In genomic region chr1:66177489-66178170, GRCm38 (mm10) we compare ENCODE assay signal across 9 mouse cellular contexts. TPM values are rescaled to one million over a fixed set of nuclear protein-coding genes. Genes with fewer than 3 reads are reported as not detected.
DNase-seq lines count a peak whose midpoint lies in the region; ATAC-seq lines count a peak whose summit lies in the region.
"Had no signal": no experiment of that assay in that cellular context is flagged by ENCODE, and none has a peak within 500 bp of the region (broad histone marks: within the 10 kb centered on the region; RNA-seq: fewer than 3 reads in every experiment).

No protein-coding gene starts in this region.

- no peaks in the 10 kb centered on the region; the same call in 1 of the 2 replicates for H3K27me3 ChIP-seq in limb, embryonic 12.5 days
- H3K27me3 ChIP-seq in limb, embryonic 10.5 days (ENCODE audit: low read depth, poor library complexity, severe bottlenecking): peaks cover 13% of the 10 kb centered on the region; the same call in 1 of the 2 replicates
- no peaks in the 10 kb centered on the region for H3K27me3 ChIP-seq in hindbrain, embryonic 14.5 days (ENCODE audit: control insufficient read depth, insufficient read depth, low read length)
- no peaks in the 10 kb centered on the region for H3K27me3 ChIP-seq in neural tube, embryonic 15.5 days (replicated peaks)

- peaks cover 19% of the 10 kb centered on the region for H3K4me1 ChIP-seq in limb, embryonic 12.5 days (replicated peaks)
- H3K4me1 ChIP-seq in limb, embryonic 10.5 days: peaks cover 16% of the 10 kb centered on the region
- peaks cover 17% of the 10 kb centered on the region for H3K4me1 ChIP-seq in hindbrain, embryonic 14.5 days (replicated peaks; ENCODE audit: control insufficient read depth, insufficient read depth, low read length)
- H3K4me1 ChIP-seq in neural tube, embryonic 15.5 days: peaks cover 32% of the 10 kb centered on the region

- H3K4me3 ChIP-seq in limb, embryonic 12.5 days (replicated peaks): no peak overlapping the region
- no peak overlapping the region for H3K4me3 ChIP-seq in limb, embryonic 10.5 days
- H3K4me3 ChIP-seq in hindbrain, embryonic 14.5 days (replicated peaks; ENCODE audit: low read length): peak overlapping the region; percentile 64
- H3K4me3 ChIP-seq in neural tube, embryonic 15.5 days (replicated peaks): peak overlapping the region; percentile 58

- H3K36me3 ChIP-seq in limb, embryonic 12.5 days: peaks cover 4% of the 10 kb centered on the region; the same call in 1 of the 2 replicates
- H3K36me3 ChIP-seq in limb, embryonic 10.5 days: no peaks in the 10 kb centered on the region
- H3K36me3 ChIP-seq in hindbrain, embryonic 14.5 days (replicated peaks; ENCODE audit: control insufficient read depth, insufficient read depth): peaks cover 14% of the 10 kb centered on the region
- peaks cover 5% of the 10 kb centered on the region; the same call in 1 of the 2 replicates for H3K36me3 ChIP-seq in neural tube, embryonic 15.5 days

- no peak for DNase-seq in limb, embryonic 10.5 days (ENCODE audit: low spot score)
- DNase-seq in cerebellum, postnatal 14 days: peak; percentile 61 to 74
- DNase-seq in hindbrain, embryonic 14.5 days (ENCODE audit: low spot score): peak; percentile 38
- no peak for DNase-seq in embryo, embryonic 10.5 days (ENCODE audit: low spot score)
- DNase-seq in urinary bladder, postnatal 14 days (ENCODE audit: low spot score): no peak
- no peak for DNase-seq in layer of hippocampus, postnatal 36 days

- H3K9me3 ChIP-seq in limb, embryonic 12.5 days: no peaks in the 10 kb centered on the region
- no peaks in the 10 kb centered on the region for H3K9me3 ChIP-seq in limb, embryonic 10.5 days (replicated peaks)
- no peaks in the 10 kb centered on the region for H3K9me3 ChIP-seq in hindbrain, embryonic 14.5 days (ENCODE audit: control insufficient read depth, low read length)
- no peaks in the 10 kb centered on the region for H3K9me3 ChIP-seq in neural tube, embryonic 15.5 days (replicated peaks)

- H3K9ac ChIP-seq in limb, embryonic 12.5 days (replicated peaks): no peak overlapping the region
- H3K9ac ChIP-seq in hindbrain, embryonic 14.5 days: peak overlapping the region; percentile 89
- peak overlapping the region; percentile 40; the same call in 1 of the 2 replicates for H3K9ac ChIP-seq in neural tube, embryonic 15.5 days (replicated peaks)

- WGBS in limb, embryonic 12.5 days: 79% methylated on average over 4 of the region's 4 CpGs
- 72% methylated on average over 4 of the region's 4 CpGs for WGBS in limb, embryonic 10.5 days
- 15% methylated on average over 4 of the region's 4 CpGs for WGBS in hindbrain, embryonic 14.5 days
- WGBS in neural tube, embryonic 15.5 days: 13% methylated on average over 4 of the region's 4 CpGs

- H3K27ac ChIP-seq in limb, embryonic 12.5 days: no peak overlapping the region
- H3K27ac ChIP-seq in limb, embryonic 10.5 days: no peak overlapping the region
- H3K27ac ChIP-seq in hindbrain, embryonic 14.5 days: 0 out of 2 replicates have a peak overlapping the region, but pooled peaks have one; percentile 33
- H3K27ac ChIP-seq in neural tube, embryonic 15.5 days (replicated peaks): peak overlapping the region; percentile 46

- ATAC-seq in limb, embryonic 12.5 days (ENCODE audit: insufficient number of reproducible peaks, insufficient read depth, low FRiP score, low TSS enrichment, low read depth): no peak
- ATAC-seq in hindbrain, embryonic 14.5 days (ENCODE audit: low FRiP score): peak; percentile 37; the same call in 1 of the 2 replicates
- ATAC-seq in neural tube, embryonic 15.5 days (ENCODE audit: low FRiP score): no peak

- peak overlapping the region; percentile 10; the same call in 1 of the 2 replicates for H3K4me2 ChIP-seq in limb, embryonic 12.5 days
- peak overlapping the region; percentile 60 for H3K4me2 ChIP-seq in hindbrain, embryonic 14.5 days (replicated peaks)
- H3K4me2 ChIP-seq in neural tube, embryonic 15.5 days: peak overlapping the region; percentile 70
- H3K4me2 ChIP-seq: heart, embryonic 11.5 days had no signal

RNA-seq across cellular contexts. Expression of gene Map2, which starts 2.6 kb away (rescaled TPM):
- 28.3 and 32.7 TPM in 2 replicates for polyA plus RNA-seq in limb, embryonic 12.5 days (2016; fragmentation: Nextera tagmentation; extraction: Ambion mirVana)
- polyA plus RNA-seq in limb, embryonic 10.5 days (2016; fragmentation: Nextera tagmentation; extraction: Ambion mirVana): 11.2 and 14.8 TPM in 2 replicates
- 413 and 417 TPM in 2 replicates for polyA plus RNA-seq in hindbrain, embryonic 14.5 days (2014; fragmentation: Nextera tagmentation; extraction: Ambion mirVana)
- polyA plus RNA-seq in neural tube, embryonic 15.5 days (2015; fragmentation: Nextera tagmentation; extraction: Ambion mirVana): 296 and 359 TPM in 2 replicates
- total RNA-seq in layer of hippocampus, postnatal 36 days (2021): 1,000 to 10,000 TPM; 1,119 to 1,150 TPM

Comparison
In these comparisons a context has a peak if more than half of its experiments do, and no peak if none do; other contexts are left out.
1. H3K27ac ChIP-seq: peak in hindbrain, embryonic 14.5 days (single experiment) and neural tube, embryonic 15.5 days (single experiment); none in limb, embryonic 12.5 days (single experiment) and limb, embryonic 10.5 days (single experiment).
2. H3K4me2 ChIP-seq: peak in every context shown above with its lines; median percentile 70 in neural tube, embryonic 15.5 days; 60 in hindbrain, embryonic 14.5 days; 10 in limb, embryonic 12.5 days.
3. H3K4me3 ChIP-seq: peak in hindbrain, embryonic 14.5 days (single experiment) and neural tube, embryonic 15.5 days (single experiment); none in limb, embryonic 12.5 days (single experiment) and limb, embryonic 10.5 days (single experiment).
4. DNase-seq: peak in cerebellum, postnatal 14 days (2 of 2) and hindbrain, embryonic 14.5 days (single experiment); none in limb, embryonic 10.5 days (single experiment), embryo, embryonic 10.5 days (single experiment), urinary bladder, postnatal 14 days (single experiment) and layer of hippocampus, postnatal 36 days (0 of 2).